Mouse (Mus musculus) intestine, embryonic 15.5 days (tissue): Measurements from ENCODE around the gene Xk. TPM values are rescaled to one million over a fixed set of nuclear protein-coding genes. Genes with fewer than 3 reads are reported as not detected.

ENCODE experiments used
- ATAC-seq: fragments of 200-750 bp; cut with Nextera tagmentation; 2 replicates; pipeline ENCODE4 v1.8.0; 2017; ENCODE audit warnings: moderate TSS enrichment, moderate library complexity
- H3K27ac ChIP-seq: fragments of 300-500 bp; sonication (generic); 2 replicates; pipeline ENCODE4 v1.5.1; 2015; ENCODE audit warnings: mild to moderate bottlenecking, inconsistent platforms
- H3K27me3 ChIP-seq: fragments of 300-500 bp; sonication (generic); replicated peaks from 2 replicates; pipeline ENCODE4 v1.6.1; 2015; ENCODE audit warnings: inconsistent platforms
- H3K36me3 ChIP-seq: fragments of 300-500 bp; sonication (generic); 2 replicates; pipeline ENCODE4 v1.6.1; 2015; ENCODE audit warnings: inconsistent platforms
- H3K4me1 ChIP-seq: fragments of 300-500 bp; sonication (generic); replicated peaks from 2 replicates; pipeline ENCODE4 v1.6.1; 2015; ENCODE audit warnings: inconsistent platforms
- H3K4me2 ChIP-seq: fragments of 300-500 bp; sonication (generic); replicated peaks from 2 replicates; pipeline ENCODE4 v1.6.1; 2015; ENCODE audit warnings: mild to moderate bottlenecking, inconsistent platforms
- H3K4me3 ChIP-seq: fragments of 300-500 bp; sonication (generic); replicated peaks from 2 replicates; pipeline ENCODE4 v1.5.1; 2015; ENCODE audit warnings: inconsistent platforms
- H3K9ac ChIP-seq: fragments of 300-500 bp; sonication (generic); 2 replicates; pipeline ENCODE4 v1.6.1; 2015; ENCODE audit warnings: inconsistent platforms
- H3K9me3 ChIP-seq: fragments of 300-500 bp; sonication (generic); 2 replicates; pipeline ENCODE4 v1.6.1; 2016; ENCODE audit warnings: inconsistent platforms
- WGBS: fragments of 180-500 bp; shearing (Covaris S2); methylation state at CpG from one replicate; pipeline ENCODE4 v1.1.7; 2015; 5-methylcytosine and 5-hydroxymethylcytosine counted together
- polyA plus RNA-seq: library from polyadenylated mRNA; unstranded; fragments of >200 nt; fragmentation: Nextera tagmentation; extraction: Ambion mirVana; gene quantifications from 2 replicates; pipeline ENCODE4 v1.2.1, GENCODE M21; 2015

Xk gene
- 4.1 and 4.9 TPM in 2 replicates for polyA plus RNA-seq

DNA sequence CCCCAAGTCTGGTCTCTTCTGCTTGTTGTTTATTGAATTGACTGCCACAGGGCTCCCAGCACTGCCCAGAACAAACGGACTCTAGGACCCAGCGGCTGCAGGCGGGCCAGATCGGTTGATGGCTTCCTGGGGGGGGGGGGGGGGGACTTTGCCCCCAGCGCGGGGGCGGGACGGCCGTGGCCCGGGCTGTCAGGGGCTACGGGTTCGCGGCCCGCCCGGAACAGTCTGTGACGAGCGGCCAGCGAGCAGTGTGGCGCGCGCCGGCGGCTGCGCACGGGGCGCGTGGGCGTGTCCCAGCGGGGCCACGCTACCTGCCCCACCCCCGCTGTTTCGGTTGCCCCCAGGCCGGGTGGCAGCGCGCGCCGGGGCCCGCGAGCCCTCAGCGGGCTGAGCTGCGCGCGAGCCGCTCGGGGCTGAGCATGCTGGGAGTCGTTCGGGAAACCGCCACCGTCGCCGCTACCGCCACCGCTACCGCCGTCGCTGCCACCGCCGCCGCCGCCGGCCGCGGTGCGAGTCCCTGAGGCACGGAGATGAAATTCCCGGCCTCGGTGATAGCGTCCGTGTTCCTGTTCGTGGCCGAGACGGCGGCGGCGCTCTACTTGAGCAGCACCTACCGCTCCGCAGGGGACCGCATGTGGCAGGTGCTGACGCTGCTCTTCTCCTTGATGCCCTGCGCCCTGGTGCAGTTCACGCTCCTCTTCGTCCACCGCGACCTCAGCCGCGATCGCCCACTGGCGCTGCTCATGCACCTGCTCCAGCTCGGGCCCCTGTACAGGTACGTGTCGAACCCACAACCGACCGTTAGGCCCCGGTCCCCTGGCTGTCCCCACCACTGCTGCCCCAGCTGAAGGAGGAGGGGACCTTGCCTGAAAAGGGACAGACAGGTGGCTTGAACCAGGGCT lies at the start of gene Xk:
Gene Xk (plus strand): TSS at position 297 of the 902 bp plus-strand sequence.
- Histone ChIP-seq H3K9me3 (no peaks in the 10 kb centered on the region), H3K4me2 (peak within 1 kb of the TSS; percentile 55), H3K4me3 (peak within 1 kb of the TSS; percentile 52), H3K27me3 (no peaks in the 10 kb centered on the region), H3K9ac (peak within 1 kb of the TSS; percentile 44), H3K27ac (peak within 1 kb of the TSS; percentile 51; the same call in 1 of the 2 replicates), H3K36me3 (no peaks in the 10 kb centered on the region), H3K4me1 (no peaks in the 10 kb centered on the region)
- ATAC-seq, result peak; percentile 93
- WGBS, result 12% methylated on average over 83 of the region's 94 CpGs

DNA sequence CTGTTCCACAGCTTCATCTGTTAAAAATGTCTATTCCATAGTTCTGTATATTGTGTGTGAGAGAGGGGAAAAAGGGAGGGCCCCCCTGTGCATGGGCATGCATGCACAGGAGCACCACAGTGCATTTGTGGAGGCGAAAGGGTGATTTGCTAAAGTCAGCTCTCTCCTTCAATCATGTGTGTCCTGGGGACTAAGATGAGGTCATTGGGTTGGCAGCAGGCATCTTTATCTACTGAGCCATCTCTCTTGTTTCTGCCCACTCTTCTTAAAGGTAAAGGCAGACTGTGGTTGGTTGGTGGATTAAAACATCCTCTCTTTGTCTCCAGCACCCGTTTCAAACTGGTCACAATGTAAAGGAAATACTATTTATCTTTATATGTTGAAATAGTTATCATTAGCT lies 45.5 kb upstream of the Xk start:
- Histone ChIP-seq H3K4me3 (no peak overlapping the region), H3K27ac (no peak overlapping the region), H3K4me2 (no peak overlapping the region), H3K27me3 (no peaks in the 10 kb centered on the region), H3K36me3 (no peaks in the 10 kb centered on the region), H3K4me1 (no peaks in the 10 kb centered on the region), H3K9ac (no peak overlapping the region), H3K9me3 (no peaks in the 10 kb centered on the region)
- ATAC-seq, result no peak
- 59% methylated on average over 2 of the region's 2 CpGs for WGBS

DNA sequence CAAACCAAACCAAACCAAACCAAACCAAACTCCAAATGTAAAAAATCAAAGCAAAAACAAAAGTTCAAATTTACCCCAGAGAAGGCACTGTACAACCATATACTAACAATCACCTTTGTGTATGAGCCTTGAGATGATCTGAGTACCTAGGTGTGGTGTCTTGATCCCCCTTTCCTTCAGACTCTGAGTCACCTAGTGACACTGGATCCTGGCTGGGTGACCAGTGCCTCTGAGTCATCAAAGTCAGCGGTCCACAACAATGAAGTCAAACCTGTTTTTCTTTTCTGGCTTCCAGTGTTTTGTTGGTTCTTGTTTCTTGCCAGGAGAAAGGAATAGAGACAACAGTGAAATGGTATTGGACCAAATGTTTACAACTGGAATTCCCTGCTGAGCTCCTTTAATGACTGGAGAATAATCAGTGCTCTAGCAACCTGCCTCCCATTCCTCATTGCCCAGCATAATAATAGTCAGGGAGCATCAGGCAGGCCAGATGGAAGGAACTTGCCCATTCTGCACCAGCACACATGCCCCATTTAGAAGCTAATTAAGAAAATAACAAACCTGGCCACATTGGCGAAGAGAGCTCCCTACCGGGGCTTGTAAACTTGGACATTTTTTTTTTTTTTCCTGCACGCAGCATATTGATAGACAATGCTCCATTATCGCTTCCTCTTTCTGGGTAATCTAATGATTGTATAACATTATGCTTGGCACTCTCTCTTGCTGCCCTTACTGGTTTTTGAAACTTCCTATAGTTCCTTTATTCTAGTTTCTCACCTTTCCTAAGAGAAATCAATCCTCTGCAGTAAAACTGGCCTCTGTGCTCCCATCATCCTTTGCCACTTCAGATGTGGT lies 31.6 kb upstream of the Xk start:
- no peak for ATAC-seq
- 77% methylated on average over 5 of the region's 5 CpGs for WGBS
- Histone ChIP-seq H3K27me3 (no peaks in the 10 kb centered on the region), H3K4me3 (no peak overlapping the region), H3K9ac (no peak overlapping the region), H3K9me3 (no peaks in the 10 kb centered on the region), H3K27ac (no peak overlapping the region), H3K4me2 (no peak overlapping the region), H3K36me3 (no peaks in the 10 kb centered on the region), H3K4me1 (0 out of 2 replicates have a peak, but pooled peaks cover 3% of the 10 kb centered on the region)

DNA sequence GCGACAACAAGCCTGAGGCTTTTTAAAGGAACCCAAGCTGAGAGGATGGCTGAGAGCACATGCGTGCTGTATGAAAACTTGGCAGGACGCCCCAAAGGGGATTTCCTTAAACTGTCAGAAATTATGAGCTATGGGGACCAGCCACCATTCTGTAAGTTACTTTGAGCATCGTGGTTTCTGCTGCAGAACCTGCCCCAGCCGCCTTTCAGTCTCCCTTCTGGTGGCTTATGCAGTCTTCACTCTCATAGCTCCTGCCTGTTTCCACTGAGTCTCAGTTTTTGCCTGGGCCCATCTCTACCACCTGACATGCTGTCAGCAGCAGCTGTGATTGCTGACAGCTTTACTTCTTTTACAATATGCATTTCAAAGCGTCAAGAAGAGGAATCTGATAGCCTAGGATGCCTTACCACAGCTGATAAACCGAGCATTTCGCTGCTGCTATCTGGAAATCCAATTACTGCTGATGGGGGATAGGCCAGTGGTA lies 29.1 kb upstream of the Xk start:
- H3K9me3 ChIP-seq, result no peaks in the 10 kb centered on the region
- H3K9ac ChIP-seq, result no peak overlapping the region
- 0 out of 2 replicates have a peak, but pooled peaks cover 3% of the 10 kb centered on the region for H3K4me1 ChIP-seq
- no peak overlapping the region for H3K4me2 ChIP-seq
- H3K27me3 ChIP-seq, result no peaks in the 10 kb centered on the region
- no peaks in the 10 kb centered on the region for H3K36me3 ChIP-seq
- no peak for ATAC-seq
- no peak overlapping the region for H3K27ac ChIP-seq
- H3K4me3 ChIP-seq, result no peak overlapping the region
- WGBS, result 49% methylated on average over 8 of the region's 8 CpGs

DNA sequence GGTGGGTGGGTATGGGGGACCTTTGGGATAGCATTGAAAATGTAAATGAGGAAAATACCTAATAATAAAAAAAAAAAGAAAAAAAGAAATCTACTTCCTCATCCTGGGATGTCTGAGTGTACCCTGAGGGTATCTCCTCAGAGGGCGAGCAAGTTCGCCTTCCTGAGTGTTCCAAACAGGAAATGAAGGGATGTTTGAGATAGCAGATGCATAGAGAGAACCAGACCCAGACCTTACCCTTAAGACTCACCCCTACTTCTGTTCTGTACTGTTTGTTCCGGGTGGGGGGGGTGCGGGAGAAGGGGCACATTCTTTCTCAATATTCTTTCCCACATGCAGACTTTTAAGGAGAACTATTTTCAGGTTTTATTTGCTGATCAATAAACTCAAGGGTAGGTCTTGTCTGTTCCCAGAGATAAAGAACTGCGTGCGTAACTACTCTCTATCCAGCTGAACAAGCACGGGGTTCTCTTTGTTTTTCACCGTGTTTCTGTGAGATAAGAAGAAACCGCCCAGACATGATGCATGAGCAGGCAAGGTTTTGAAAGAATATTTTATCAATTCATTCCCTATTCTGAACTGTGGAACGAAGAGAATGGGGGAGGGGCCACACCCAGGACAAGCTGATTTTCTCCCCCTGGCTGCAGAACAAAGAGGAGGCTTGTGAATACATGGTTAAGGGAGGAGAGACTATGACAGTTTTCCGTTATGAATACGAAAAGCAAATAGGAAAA lies 27.8 kb upstream of the Xk start:
- Histone ChIP-seq H3K27me3 (no peaks in the 10 kb centered on the region), H3K9ac (no peak overlapping the region), H3K27ac (no peak overlapping the region), H3K36me3 (no peaks in the 10 kb centered on the region), H3K4me3 (no peak overlapping the region), H3K9me3 (no peaks in the 10 kb centered on the region), H3K4me2 (no peak overlapping the region), H3K4me1 (0 out of 2 replicates have a peak, but pooled peaks cover 3% of the 10 kb centered on the region)
- peak; percentile 84 for ATAC-seq
- 59% methylated on average over 12 of the region's 12 CpGs for WGBS

DNA sequence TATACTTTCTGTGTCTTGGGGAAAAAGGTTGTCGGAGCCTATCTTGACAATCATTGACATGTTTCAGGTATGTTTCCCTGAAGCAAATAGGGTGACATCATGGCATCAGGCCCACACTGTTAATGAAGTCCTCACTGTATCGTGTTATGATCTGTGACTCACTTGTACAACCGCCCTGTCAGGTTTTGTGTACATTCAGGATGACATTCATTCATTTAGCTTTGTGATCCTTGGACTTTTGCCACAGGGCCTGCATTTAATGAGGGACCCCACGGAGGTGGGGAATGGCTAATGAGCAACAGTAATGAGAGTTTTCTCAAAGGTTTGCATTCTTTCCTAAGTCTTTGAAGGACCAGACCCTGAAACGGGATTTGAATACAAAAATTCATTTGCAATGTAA lies 23.6 kb upstream of the Xk start:
- H3K27ac ChIP-seq, result no peak overlapping the region
- no peak overlapping the region for H3K4me3 ChIP-seq
- no peak overlapping the region for H3K4me2 ChIP-seq
- no peaks in the 10 kb centered on the region for H3K4me1 ChIP-seq
- 57% methylated on average over 5 of the region's 5 CpGs for WGBS
- H3K9ac ChIP-seq, result no peak overlapping the region
- ATAC-seq, result peak; percentile 84
- no peaks in the 10 kb centered on the region for H3K27me3 ChIP-seq
- no peaks in the 10 kb centered on the region for H3K36me3 ChIP-seq
- no peaks in the 10 kb centered on the region for H3K9me3 ChIP-seq

DNA sequence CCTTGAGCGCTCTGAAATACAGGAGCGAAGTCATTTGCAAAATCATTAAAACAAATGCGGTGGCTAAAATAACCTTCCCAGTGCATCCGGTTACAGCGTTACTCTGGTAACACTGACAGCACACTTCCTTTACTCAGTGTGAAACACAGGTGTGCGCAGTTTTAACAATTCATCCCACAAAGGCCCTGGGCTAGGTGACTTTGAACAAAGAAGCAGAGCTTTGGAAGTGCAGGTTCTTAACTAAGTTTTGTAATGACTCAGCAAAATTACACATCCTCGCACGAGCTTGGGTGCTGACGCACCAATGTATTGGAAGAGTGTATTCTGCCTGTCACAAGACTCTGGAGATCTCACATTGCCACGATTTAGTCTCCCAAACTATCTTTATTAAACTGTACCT lies 18.6 kb upstream of the Xk start:
- Histone ChIP-seq H3K9ac (no peak overlapping the region), H3K36me3 (no peaks in the 10 kb centered on the region), H3K4me3 (no peak overlapping the region), H3K4me2 (no peak overlapping the region), H3K27ac (no peak overlapping the region), H3K27me3 (no peaks in the 10 kb centered on the region), H3K9me3 (no peaks in the 10 kb centered on the region), H3K4me1 (no peaks in the 10 kb centered on the region)
- 82% methylated on average over 10 of the region's 10 CpGs for WGBS
- ATAC-seq, result no peak

DNA sequence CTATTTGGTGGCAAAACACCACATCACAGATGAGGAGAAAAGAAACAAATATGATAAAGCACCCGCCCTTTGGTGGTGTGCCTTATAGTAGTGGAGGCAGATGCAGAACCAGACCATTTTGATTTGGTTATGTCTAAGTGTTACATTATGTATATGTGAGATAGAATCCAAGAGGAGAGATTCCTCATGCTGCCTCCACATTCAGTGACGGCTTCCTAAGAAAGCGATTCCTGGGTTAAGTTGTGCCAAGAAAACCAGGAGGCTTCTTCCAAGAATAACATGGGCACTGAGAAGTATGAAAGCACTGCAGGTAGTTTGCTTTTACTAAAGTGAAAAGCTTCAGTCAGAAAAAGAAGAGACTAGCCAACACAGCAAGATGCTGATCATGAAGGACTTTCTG lies 17.7 kb upstream of the Xk start:
- 82% methylated on average over 3 of the region's 3 CpGs for WGBS
- Histone ChIP-seq H3K9me3 (no peaks in the 10 kb centered on the region), H3K27me3 (no peaks in the 10 kb centered on the region), H3K4me3 (no peak overlapping the region), H3K4me1 (no peaks in the 10 kb centered on the region), H3K27ac (no peak overlapping the region), H3K4me2 (no peak overlapping the region), H3K36me3 (no peaks in the 10 kb centered on the region), H3K9ac (no peak overlapping the region)
- no peak for ATAC-seq

DNA sequence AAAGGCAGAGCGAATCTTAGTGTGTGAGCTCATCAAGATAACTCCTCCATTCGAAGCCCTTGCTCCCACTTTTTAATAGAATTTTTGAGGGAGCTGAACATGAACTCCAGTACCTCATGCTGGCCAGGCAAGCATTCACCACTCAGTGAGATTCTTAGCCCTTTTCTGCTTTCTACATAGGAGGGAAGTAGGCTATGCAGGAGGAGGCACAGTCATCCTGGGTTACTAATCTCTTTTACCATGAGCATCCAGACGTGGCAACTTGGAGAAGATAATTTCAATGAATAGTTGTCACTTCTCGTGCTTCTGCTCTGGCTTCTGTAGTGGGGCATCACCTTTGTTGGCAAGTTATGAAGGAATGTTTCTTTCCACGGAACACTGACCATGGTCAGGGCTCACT lies 15.8 kb upstream of the Xk start, which contains the start of gene Gm14862:
Gene Gm14862 (minus strand): TSS at position 134 of the 400 bp plus-strand sequence.
- Histone ChIP-seq H3K27me3 (no peaks in the 10 kb centered on the region), H3K9me3 (no peaks in the 10 kb centered on the region), H3K27ac (no peak within 1 kb of the TSS), H3K36me3 (no peaks in the 10 kb centered on the region), H3K4me3 (no peak within 1 kb of the TSS), H3K4me1 (no peaks in the 10 kb centered on the region), H3K4me2 (no peak within 1 kb of the TSS), H3K9ac (no peak within 1 kb of the TSS)
- 82% methylated on average over 5 of the region's 5 CpGs for WGBS
- ATAC-seq, result no peak

DNA sequence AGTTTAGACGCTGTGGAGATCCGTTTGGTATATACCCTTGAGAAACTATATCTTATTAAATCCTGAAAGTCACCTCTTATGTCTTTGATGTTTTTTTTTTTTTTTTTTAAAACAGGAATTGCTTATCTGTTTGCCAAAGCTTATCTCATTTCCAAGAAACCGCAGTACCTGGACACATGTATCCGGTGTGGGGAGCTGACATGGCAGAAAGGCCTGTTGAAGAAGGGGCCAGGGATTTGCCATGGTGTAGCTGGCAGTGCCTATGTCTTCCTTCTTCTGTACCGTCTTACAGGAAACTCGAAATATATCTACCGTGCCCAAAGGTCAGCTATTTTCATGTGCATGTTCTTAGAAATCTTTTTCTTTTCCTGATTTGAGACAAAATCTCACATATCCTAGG lies 14.7 kb upstream of the Xk start:
- H3K9ac ChIP-seq, result no peak overlapping the region
- no peaks in the 10 kb centered on the region for H3K27me3 ChIP-seq
- no peak overlapping the region for H3K4me2 ChIP-seq
- ATAC-seq, result no peak
- WGBS, result 82% methylated on average over 7 of the region's 7 CpGs
- no peak overlapping the region for H3K27ac ChIP-seq
- H3K4me3 ChIP-seq, result no peak overlapping the region
- H3K9me3 ChIP-seq, result no peaks in the 10 kb centered on the region
- no peaks in the 10 kb centered on the region for H3K4me1 ChIP-seq
- no peaks in the 10 kb centered on the region for H3K36me3 ChIP-seq

DNA sequence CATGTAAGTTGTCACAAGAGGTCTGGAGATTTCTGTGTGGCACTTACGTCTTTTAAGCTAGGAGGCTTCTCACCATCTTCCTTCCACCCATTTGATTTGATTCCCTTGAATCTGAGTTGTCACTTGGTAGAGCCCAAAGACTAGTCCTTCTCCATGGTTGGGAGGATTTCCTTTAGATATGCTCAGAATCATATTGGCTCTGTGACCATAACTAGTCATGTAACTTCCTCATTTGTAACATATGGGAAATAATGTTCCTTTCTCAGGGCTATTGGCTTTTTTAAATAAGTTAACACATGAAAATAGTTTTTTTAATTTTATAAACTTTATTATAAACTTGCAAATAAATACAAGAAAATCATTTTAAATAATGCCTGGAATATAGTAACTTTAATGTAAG lies 13.3 kb upstream of the Xk start:
- no peak overlapping the region for H3K4me3 ChIP-seq
- no peaks in the 10 kb centered on the region for H3K27me3 ChIP-seq
- H3K9me3 ChIP-seq, result no peaks in the 10 kb centered on the region
- H3K4me1 ChIP-seq, result no peaks in the 10 kb centered on the region
- H3K9ac ChIP-seq, result no peak overlapping the region
- H3K4me2 ChIP-seq, result no peak overlapping the region
- 86% methylated on average over 1 of the region's 1 CpGs for WGBS
- ATAC-seq, result no peak
- H3K36me3 ChIP-seq, result no peaks in the 10 kb centered on the region
- H3K27ac ChIP-seq, result no peak overlapping the region

DNA sequence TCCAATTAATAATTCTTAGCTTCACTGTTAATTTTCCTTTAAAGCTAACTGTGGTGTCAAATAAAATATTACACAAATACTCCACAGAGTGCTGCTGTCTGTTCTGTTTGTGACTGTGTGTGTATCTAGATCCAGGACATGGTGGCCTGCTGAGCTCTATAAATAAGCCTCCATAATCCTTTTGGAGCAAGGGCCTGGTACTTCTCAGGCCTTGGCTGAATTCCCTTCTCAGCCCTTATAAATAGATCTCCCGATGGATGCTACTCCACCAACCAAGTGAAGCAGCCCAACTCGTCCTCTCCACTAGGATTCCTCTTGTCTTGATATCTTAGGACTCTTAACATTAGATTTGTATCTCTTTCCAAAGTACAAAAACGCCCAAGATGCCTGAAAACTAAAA lies 1.4 kb upstream of the Xk start:
- H3K9ac ChIP-seq, result no peak overlapping the region
- no peaks in the 10 kb centered on the region for H3K9me3 ChIP-seq
- H3K27me3 ChIP-seq, result no peaks in the 10 kb centered on the region
- H3K4me3 ChIP-seq, result no peak overlapping the region
- 54% methylated on average over 3 of the region's 3 CpGs for WGBS
- no peak overlapping the region for H3K27ac ChIP-seq
- H3K36me3 ChIP-seq, result no peaks in the 10 kb centered on the region
- ATAC-seq, result no peak
- no peaks in the 10 kb centered on the region for H3K4me1 ChIP-seq
- H3K4me2 ChIP-seq, result no peak overlapping the region
